Mouse (Mus musculus): ENCODE data around the gene Ten1.

The Ten1 gene

DNA sequence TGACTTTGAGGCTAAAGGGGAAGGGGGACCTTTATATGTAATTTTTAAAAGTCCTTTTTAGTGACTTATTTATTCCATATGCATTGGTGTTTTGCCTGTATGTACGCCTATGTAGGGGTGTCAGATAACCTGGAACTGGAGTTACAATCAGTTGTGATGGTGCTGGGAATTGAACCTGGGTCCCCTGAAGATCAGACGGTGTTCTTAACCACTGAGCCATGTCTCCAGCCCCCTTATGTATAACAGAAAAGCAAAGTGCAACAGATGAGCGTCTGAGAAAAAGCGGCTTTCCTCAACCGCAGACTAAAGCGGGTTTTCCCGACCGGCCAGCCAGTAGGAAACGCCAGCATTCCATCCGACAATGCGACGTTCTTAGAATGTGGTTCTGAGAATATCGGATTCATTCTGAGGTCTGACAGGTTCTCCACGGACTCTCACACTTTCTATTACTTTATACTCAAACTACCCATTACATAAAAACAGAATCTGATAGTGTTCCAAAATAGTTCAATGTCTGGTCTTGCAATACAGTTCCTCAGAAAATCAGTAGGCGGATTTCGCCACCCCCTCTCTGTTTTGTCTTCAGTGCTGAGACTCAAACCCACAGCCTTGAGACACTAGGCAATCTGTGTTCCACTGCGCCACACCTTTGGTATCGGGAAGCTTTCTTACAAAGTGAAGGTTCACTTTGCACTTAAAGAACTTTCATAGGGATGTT lies 1.6 kb upstream of the Ten1 start:
- no peak for DNase-seq

DNA sequence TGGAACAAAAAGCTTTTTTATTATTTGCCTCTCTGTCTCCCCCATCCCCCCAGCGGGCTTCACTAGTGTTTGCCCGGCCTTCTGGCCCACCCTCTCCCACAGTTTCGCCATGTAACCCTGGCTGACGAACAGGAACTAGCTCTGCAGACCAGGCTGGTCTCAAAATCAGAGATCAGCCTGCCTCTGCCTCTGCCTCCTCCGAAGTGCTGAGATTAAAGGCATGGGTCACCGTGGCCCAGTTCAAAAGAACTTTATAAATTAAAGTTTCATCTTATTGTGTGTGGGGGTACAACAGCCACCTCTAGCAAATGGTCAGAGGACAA lies 1.1 kb upstream of the Ten1 start:
- DNase-seq: no peak

DNA sequence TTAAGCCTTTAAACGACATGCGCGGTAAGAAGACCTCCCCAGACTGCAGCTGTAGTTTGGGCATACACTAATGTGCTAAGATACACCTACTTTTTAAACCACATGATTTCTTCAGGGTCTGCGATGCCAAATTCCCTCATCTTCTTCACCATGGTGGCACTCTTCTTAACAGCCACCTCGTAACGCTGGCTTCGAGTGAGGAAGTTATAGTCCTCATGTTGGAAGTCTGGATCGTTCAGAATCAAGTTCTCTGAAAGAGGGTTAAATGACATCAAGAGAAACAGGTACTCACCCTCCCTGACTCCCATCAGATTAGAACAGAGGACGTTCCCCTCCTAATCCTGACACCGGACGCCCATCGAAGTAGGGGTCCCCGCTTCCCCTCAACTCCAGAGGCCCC lies 523 bp upstream of the Ten1 start:
- no peak for DNase-seq

DNA sequence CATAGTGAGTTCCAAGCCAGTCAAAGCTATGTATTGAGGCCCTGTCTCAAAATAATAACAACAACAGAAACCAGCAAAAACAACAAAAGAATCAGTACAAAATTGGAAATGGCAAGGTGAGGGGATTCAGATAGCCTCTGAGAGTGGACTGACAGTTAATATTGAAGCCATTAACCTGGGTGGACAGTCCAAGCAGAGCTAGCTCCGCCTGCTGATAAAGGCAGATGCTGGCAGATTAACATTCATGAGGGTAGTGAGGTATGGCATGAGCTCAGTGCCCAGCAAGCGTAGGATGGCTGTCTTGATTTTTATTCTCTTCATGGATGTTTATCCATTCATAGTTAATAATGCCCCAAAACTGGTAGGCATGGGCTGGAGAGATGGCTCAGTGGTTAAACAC lies 2.5 kb downstream of the Ten1 start:
- no peak for DNase-seq

DNA sequence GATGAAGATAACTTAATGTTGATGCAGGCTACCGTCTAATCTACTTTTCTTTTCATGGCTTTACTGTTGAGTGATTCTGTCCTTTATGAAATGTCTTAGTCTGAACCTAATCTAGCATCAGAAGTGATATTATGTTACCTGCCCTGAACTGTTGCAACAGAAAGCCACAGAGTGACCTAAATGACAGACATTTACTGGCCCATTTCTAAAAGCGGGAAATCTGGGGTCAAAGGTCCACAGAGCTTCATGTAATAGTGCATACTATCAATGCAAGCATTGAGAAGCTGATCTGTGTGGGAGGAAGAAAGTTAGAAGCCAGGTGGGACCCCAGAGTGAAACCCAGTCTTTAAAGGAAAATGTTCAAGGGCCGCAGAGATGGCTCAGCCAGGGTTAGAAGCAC lies 4.5 kb downstream of the Ten1 start:
- no peak for DNase-seq

DNA sequence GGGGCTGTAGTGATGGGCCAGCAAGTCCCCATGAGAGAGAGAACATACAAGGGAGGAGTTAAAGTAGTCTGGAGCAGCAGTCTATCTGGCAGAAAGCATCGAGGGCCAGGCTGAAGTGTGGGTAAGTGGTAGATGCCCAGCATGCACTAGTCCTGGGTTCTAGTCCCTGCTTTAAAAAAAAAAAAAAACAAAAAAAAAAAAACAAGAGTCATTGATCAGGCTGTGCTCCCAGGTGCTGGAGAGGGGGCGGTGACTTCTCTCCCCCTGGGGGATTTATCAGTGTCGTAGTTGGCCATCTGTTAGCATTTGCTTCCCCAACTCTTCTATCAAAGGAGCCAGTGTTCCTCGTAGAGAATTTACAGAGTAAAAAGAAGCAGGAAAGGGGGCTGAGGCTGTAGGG lies 8.0 kb downstream of the Ten1 start:
- no peak for DNase-seq

DNA sequence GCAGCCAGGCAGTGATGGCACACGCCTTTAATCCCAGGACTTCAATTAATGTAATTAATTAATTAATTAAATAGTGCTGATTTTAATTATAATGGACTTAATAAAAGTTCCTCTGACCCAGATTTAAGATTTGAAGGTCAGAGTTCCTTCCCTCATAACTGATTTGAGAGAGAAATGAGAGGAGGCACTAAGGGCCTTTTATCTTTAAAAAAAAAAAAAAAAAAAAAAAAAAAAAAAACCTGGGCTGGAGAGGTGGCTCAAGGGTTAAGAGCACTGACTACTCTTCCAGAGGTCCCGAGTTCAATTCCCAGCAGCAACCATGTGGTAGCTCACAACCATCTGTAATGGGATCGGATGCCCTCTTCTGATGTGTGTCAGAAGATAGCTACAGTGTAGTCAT lies 10.0 kb downstream of the Ten1 start:
- DNase-seq: no peak

DNA sequence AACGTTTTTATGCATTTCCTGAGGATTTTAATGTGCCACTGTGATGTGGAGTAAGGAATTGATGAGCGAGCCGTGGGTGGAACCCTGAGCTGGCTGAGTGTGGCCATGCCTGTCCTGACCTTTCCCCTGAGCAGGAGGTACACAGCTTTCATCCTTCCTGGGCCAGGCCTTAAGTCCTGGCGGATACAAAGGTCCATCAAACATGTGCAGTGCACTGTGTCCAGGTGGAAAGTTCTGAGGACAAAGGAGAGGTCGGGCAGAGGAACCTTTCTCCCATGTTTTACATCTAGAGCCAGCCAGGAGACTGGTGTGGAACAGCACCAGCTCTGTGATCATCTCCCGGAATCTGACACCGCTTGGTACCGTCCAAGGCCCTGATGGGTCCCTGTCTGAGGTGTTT lies 10.6 kb downstream of the Ten1 start:
- DNase-seq: no peak

DNA sequence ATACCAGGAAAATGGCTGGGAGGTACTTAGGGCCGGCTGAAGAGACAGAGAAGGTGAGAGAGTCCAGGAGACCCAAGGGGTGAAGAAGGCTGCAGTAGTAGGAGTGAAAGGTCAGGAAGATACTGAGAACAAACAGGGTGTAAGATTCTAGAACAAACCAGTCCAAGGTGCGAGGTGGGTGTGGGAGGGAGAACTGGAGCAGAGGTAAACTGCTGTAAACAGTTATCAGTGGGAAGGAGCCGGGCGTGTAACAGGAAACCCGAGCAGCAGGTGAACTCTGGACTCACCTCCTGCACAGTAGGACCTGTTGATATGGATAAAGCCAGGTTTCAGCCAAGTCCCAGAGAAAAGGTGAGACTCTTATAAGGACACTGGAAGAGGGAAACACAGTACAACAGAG lies 12.0 kb downstream of the Ten1 start:
- DNase-seq: no peak

DNA sequence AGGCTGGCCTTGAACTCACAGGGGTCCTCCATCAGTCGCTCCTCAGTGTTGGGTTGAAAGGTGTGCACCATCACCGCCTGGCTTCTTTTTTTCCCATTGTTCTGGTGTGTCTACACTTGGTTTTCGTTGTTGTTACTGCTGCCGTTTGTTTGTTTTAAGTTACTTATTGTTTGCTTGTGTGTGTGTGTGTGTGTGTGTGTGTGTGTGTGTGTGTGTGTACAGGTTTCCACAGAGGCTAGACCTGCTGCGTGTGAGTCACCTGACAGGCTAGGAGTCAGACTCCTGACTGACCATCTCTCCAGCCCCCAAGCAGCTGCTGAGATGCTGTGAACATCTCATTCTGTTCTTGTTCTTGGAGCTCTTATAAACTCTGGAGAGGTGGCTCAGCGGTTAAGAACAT lies 14.2 kb downstream of the Ten1 start:
- no peak for DNase-seq

DNA sequence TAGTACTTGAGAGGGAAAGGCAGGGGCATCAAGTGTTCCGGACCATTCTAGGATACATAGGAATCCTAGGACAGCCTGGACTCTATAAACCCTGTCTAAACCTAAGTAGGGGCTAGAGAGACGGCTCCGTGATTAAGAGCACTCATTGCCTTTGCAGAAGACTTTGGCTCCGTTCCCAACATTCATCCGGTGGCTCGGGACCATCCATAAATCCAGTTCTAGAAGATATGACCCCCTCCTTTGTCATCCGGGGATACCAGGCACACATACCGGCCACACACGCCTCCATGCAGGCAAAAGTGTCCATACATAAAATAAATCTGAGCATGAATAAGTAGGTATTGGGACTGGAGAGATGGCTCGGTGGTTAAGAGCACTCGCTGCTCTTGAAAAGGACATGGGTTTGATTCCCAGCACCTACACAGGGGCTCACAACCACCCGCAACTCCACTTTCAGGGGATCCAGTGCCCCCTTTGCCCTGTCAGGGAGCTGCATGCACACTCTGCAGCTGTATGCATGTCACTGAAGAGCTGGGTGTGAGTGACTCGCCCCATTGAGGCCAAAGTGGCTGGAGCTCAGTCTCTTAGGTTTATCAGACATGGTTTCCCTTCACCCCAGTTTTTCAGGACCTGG lies 15.3 kb downstream of the Ten1 start:
- DNase-seq: no peak

DNA sequence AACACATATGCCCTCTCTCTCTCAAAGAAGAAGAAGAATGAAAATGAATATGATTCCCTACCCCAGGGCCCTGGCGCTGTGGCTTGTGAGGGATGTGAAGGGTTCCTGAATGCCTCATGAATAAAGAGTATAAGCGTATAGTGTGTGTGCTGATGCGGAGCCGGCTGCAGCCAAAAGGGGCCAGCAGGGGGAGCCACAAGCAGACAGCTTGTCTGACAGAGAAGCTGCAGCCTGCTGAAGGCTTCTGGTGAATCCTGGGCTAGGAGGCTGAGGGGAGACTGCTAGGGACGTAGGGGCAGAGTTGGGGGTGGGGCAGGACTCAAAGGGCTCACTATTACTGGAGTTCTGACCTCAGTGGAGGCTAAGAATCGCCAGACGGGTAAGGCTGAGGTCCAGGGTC lies 16.5 kb downstream of the Ten1 start:
- DNase-seq: no peak

DNA sequence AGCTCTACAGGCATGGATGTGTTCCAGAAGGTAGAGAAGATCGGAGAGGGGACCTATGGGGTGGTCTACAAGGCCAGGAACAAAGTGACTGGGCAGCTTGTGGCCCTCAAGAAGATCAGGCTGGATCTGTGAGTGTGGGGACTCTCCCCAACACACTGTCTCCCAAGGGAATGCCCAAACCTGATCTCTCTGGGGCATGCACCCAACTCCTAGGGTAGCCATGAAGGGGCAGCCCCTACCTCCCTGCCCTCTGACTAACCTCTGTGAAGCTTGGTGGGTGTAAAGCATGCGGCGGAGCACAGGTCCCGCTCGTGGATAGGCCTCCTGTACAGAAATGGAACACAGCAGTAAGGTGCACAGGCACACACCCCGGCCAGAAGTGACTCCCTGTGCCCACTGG lies 17.3 kb downstream of the Ten1 start:
- DNase-seq: no peak

DNA sequence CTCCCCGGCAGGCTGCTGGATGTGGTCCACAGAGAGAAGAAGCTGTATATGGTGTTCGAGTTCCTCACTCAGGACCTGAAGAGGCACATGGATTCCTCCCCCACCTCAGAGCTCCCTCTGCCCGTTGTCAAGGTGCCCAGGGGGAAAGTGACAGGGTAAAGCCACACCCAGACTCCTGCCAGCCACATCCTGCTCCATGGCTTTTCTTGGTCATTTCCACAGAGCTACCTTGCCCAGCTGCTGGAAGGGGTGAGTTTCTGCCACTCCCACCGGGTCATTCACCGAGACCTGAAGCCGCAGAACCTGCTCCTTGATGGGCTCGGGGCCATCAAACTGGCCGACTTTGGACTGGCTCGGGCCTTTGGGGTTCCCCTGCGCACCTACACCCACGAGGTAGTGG lies 17.9 kb downstream of the Ten1 start:
- DNase-seq: peak; percentile 50 to 62

DNA sequence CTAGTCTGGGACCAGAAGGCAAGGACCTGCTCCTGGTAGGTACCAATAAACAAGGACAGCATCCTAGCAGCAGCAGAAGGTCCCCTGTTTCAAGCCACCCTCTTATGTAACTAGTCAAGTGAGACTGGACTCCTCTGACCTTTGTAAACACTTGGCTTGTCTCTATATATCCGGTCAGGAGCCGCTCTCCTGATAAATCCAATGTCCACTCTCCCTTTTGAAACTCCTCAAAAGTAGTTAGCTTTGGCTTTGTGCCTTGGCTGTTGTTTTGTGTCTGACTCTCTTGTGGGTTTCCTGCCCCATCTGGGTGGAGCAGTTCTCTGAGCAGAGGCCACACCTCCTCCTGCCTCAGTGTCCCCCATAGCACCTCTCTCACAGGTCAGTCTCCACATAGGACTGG lies 19.6 kb downstream of the Ten1 start:
- peak in 1 of 2 experiments; percentile 74 for DNase-seq

DNA sequence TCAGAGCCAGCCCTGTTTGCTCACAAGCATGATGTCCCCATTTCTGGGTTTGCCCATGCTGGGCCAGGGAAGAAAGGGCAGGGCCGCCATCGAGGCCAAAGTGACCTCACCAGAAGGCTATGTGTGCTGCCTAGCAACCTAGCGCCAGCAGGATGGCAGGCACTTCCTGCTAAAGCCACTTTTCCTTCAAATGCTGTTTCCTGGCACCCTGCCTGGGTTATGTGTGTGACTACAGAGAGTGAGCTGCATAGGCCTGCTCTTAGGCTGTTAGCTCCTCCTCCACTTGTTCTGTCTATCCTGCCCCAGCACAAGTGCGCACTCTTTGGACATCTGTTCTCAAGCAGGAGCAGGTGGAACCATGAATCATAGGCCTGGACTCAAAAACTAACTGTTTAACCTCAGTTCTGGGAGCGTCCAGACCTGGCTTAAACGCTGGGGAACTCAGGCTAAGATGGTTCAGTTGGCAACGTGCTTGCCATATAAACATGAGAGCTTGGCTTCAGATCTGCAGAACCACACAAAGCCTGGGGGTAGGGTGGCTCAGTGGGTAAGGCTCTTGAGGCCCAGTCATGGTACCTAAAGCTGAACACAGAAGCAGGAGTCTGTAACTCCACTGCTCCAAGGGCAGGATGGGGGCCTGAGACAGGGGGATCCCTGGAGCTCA lies 20.2 kb downstream of the Ten1 start:
- peak; percentile 98 to 99 for DNase-seq

DNA sequence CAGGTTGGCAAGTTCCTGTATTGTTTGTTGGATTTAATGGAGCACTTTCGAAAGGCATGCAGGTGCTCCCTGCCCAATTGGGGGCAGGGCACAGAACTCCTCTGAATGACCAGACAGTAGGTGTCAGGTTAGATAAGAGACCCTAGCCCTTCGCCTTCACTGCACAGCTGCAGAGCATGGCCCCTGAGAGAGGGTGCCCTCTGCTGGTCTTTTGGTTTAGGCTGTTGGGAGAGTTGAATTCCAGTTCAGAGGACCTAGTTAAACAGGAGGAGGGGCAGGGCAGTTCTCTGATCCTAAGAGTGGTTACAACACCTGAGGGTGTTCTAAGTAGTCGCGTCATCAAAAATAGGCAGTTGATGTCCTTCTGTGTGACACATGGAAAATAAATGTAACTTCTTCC lies 21.2 kb downstream of the Ten1 start:
- peak; percentile 79 to 90 for DNase-seq

DNA sequence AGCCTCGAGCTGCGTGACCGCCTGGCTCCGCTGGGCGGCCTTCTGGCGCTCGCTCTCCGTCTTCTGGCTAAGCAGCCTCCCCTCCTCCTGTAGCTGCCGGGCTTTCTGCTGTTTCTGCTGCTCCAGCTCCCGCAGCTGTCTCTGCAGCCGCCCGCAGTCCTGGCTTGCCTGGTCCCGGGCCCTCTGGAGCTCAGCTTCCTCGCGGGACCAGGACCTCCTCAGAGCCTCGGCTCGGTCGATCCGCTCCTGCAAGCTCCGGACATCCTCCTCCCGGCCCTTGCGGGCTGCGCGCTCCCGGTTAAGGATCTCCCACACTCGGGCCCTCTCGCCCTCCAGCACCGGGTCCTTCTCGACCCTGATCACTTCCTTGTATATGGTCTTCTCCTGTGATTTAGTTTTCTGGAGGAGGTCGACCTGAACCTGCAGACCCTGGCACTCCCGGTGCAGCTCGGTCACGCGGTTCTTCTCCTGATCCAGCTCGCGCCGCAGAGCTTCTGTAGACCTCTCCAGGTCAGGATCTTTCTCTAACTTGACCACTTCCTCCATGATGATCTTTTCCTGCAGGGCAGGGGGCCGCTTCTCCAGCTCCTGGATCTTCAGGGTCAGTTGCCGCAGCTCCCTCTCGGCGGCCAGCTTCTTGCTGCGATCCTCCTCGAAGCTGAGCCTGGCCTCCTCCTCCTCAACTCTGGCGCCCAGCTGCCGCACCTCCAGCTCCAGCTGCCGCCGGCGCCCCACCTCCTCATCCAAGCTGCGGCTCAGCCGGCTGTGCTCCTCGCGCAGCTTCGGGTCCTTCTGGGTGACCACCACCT lies 23.5 kb downstream of the Ten1 start:
- DNase-seq: no peak

DNA sequence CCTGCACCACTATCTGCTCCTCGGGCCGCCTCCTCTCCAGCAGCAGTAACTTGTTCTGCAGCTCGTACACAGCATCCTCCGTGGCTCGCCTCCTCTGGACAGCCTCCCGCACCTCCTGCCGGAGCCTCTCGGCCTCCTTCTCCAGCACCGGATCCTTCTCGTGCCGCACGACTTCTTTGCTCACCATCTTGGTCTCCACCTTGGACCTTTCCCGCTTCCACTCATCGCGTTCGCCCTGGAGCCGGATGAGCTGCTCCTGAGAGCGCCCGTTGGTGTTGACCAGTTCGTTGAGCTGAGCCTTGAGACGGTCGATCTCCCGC lies 24.0 kb downstream of the Ten1 start:
- DNase-seq: no peak

DNA sequence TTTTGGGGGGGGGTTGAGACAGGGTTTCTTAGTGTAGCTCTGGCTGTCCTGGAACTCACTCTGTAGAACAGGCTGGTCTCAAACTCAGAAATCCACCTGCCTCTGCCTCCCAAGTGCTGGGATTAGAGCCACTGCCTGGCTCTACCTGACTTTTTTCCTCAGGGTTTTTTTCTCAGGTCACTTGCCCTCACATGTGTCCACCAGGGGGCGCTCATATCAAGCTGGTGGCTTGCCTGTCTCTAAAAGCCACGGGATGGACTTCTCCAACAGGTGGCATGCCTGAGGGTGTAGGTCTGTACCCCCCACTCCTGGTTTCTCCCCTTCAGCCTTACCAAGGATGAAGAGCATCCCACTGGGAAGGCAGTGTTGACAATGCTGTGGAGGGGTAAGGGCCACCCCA lies 27.8 kb downstream of the Ten1 start:
- peak; percentile 77 to 87 for DNase-seq

DNA sequence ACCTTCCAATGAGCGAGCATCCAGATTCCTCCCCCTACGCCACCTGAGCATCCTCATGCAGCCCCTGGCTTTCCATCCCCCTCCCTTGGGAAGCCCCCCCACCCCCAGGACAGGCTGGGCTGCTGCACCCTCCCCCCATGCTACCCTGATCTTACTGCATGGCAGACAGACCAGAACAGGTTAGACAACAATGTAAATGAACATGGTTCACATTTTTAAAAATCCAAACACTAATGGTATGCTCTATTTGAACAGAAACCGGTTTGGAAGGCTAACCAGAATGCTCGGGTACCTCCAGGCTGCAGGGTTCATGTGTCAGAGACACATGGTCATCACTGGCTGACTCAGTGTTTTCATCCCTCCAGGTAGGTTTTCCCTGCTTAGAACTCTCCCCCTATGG lies 30.0 kb downstream of the Ten1 start:
- no peak for DNase-seq

DNA sequence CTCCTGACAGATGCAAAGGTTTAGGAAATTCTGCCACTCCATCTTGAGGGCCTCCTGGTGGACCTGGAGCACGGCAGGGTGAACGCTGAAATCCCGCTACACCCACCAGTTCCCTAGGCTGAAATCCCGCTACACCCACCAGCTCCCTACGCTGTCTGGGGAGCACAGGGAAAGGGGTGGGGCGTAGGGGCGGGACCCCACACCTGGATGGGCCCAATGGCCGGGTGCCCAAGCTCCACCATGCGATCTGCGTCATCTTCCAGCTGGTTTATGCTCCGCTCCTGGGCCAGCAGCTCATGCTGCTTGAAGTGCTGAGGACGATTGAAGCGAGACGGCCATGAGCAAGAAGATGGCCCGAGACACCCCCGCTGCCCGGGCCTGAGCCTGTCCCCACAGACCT lies 33.8 kb downstream of the Ten1 start:
- DNase-seq: no peak

DNA sequence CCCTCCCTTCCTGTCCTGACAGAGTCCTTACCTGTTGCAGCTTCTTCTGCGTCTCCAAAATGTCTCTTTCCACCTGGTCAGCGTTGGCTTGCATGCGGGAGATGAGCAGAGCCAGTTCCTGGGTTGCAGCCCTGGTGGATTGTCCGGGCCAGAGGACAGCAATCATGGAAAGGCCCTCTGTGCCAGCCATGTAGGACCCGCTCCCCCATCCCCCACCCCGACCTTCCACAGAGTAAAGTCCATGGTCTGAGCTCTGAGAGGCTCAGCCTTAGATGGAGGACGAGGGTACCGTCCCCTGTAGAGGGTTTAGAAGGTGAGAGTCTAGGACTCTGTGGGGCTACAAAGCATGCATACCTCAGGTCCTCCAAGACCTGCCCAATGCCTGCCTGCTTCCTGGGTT lies 36.2 kb downstream of the Ten1 start:
- no peak for DNase-seq

Data from lung, adult 18-20 months (tissue).